Mouse (Mus musculus) forebrain, embryonic 15.5 days (tissue): Measurements from ENCODE around the gene Tnn. TPM values are rescaled to one million over a fixed set of nuclear protein-coding genes. Genes with fewer than 3 reads are reported as not detected.

Experiments used
- ATAC-seq: fragments of 200-750 bp; cut with Nextera tagmentation; replicated peaks from 2 replicates; pipeline ENCODE4 v1.8.0; 2017; ENCODE audit warnings: mild to moderate bottlenecking, moderate TSS enrichment, moderate library complexity
- H3K27ac ChIP-seq: fragments of 300-500 bp; sonication (generic); replicated peaks from 2 replicates; pipeline ENCODE4 v1.5.1; 2015; ENCODE audit warnings: mild to moderate bottlenecking, inconsistent platforms
- H3K27me3 ChIP-seq: fragments of 300-500 bp; sonication (generic); 2 replicates; pipeline ENCODE4 v1.6.1; 2015; ENCODE audit warnings: inconsistent platforms
- H3K36me3 ChIP-seq: fragments of 300-500 bp; sonication (generic); 2 replicates; pipeline ENCODE4 v1.6.1; 2015; ENCODE audit warnings: mild to moderate bottlenecking, inconsistent platforms
- H3K4me1 ChIP-seq: fragments of 300-500 bp; sonication (generic); 2 replicates; pipeline ENCODE4 v1.6.1; 2015; ENCODE audit warnings: inconsistent platforms
- H3K4me2 ChIP-seq: fragments of 300-500 bp; sonication (generic); replicated peaks from 2 replicates; pipeline ENCODE4 v1.6.1; 2015; ENCODE audit warnings: mild to moderate bottlenecking, inconsistent platforms
- H3K4me3 ChIP-seq: fragments of 300-500 bp; sonication (generic); 2 replicates; pipeline ENCODE4 v1.5.1; 2015; ENCODE audit warnings: mild to moderate bottlenecking, inconsistent platforms
- H3K9ac ChIP-seq: fragments of 300-500 bp; sonication (generic); replicated peaks from 2 replicates; pipeline ENCODE4 v1.6.1; 2015; ENCODE audit warnings: mild to moderate bottlenecking, inconsistent platforms
- H3K9me3 ChIP-seq: fragments of 300-500 bp; sonication (generic); 2 replicates; pipeline ENCODE4 v1.6.1; 2016; ENCODE audit warnings: inconsistent platforms
- WGBS: fragments of 180-500 bp; shearing (Covaris S2); methylation state at CpG from one replicate; pipeline ENCODE4 v1.1.7; 2015; ENCODE audit warnings: mixed read lengths; 5-methylcytosine and 5-hydroxymethylcytosine counted together
- polyA plus RNA-seq: library from polyadenylated mRNA; unstranded; fragments of >200 nt; fragmentation: Nextera tagmentation; extraction: Ambion mirVana; gene quantifications from 2 replicates; pipeline ENCODE4 v1.2.1, GENCODE M21; 2015

The Tnn gene
- polyA plus RNA-seq, 1 experiment from 2014 or later: not detected

DNA sequence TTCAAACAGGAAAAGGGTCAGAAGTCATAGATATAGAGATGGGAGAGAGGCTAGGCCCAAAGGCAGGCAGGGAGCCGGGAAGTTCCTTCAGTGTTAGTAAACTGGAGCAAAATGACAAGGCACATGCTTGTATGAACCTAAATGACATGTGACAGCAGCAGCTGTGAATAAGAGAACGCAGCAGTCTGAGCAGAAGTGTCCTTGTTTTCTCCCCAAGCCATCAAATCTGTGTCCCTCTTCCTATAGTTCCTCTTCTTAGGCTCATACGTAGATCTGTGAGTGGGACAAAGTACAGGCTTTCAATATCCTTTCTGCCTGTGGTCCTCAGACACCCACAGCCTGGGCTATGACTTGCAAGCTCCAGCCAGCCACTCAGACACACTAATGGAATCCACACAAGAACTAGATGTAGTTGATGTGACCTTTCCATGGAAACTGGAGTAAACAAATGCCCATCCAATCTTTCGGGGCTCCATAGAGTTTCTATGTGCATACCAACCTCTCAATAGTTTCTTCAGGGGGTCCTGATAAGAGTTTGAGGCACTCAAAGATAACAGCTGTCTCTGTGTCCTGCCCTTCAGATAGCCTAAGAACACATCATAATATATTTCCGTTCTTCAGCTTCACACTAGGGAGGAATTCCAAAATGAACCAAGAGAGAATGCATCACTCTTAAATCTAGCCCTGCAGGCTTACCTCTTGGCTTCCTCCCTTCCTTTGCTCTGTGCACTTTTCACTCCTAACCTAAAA lies 104.1 kb downstream of the Tnn start:
- Histone ChIP-seq H3K9ac (no peak overlapping the region), H3K36me3 (no peaks in the 10 kb centered on the region), H3K4me2 (no peak overlapping the region), H3K27ac (no peak overlapping the region), H3K4me1 (peaks cover 6% of the 10 kb centered on the region), H3K27me3 (no peaks in the 10 kb centered on the region), H3K9me3 (no peaks in the 10 kb centered on the region), H3K4me3 (no peak overlapping the region)
- no peak for ATAC-seq
- 87% methylated on average over 5 of the region's 5 CpGs for whole genome bisulfite sequencing

DNA sequence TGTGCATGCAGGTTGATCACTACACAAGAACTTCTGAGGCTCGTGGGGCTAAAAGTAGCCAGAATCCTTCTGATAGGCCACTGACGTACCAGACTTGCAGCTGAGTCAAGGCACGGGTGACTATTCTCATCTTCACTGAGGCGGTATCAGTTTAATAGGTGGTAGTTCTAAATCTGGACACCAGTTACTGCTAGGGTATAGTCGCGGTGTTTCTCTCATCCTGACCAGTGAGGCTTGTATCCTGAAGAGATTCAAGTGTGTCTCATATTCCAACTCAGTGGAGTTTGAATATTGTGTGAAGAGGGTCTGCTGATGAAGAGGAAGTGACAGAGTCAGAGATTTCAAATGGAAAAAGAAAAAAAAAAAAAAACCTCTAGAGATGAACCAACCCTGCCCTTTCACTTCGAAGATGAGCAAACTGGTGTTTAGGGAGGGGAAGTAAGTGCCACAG lies 105.9 kb downstream of the Tnn start:
- H3K4me3 ChIP-seq: no peak overlapping the region
- WGBS: 91% methylated on average over 7 of the region's 7 CpGs
- no peak overlapping the region for H3K9ac ChIP-seq
- ATAC-seq: no peak
- H3K4me1 ChIP-seq: peaks cover 7% of the 10 kb centered on the region
- no peaks in the 10 kb centered on the region for H3K36me3 ChIP-seq
- no peaks in the 10 kb centered on the region for H3K27me3 ChIP-seq
- no peaks in the 10 kb centered on the region for H3K9me3 ChIP-seq
- no peak overlapping the region for H3K4me2 ChIP-seq
- no peak overlapping the region for H3K27ac ChIP-seq

DNA sequence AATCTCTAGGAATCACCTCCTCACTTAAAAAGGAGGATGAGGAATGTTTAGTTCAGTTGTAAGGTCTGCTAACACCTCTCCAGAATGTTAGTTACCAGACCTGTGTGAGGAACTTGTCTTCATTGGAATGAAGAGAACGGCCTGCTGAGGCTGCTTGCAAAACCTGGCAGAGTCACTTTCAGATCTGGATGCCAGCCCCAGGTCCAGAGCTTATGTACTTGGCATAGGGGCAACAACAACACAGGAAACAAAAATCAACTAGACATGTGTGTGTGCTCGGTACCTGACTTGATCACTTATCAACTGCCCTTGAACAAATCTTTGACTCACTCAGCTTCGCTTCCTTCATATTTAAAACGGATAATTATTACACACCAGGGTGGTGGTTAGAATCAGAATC lies 106.6 kb downstream of the Tnn start:
- no peak overlapping the region for H3K27ac ChIP-seq
- H3K9ac ChIP-seq: no peak overlapping the region
- H3K36me3 ChIP-seq: no peaks in the 10 kb centered on the region
- H3K4me1 ChIP-seq: peaks cover 7% of the 10 kb centered on the region
- ATAC-seq: no peak
- H3K4me2 ChIP-seq: no peak overlapping the region
- no peak overlapping the region for H3K4me3 ChIP-seq
- 91% methylated on average over 4 of the region's 4 CpGs for WGBS
- H3K27me3 ChIP-seq: no peaks in the 10 kb centered on the region
- H3K9me3 ChIP-seq: no peaks in the 10 kb centered on the region

DNA sequence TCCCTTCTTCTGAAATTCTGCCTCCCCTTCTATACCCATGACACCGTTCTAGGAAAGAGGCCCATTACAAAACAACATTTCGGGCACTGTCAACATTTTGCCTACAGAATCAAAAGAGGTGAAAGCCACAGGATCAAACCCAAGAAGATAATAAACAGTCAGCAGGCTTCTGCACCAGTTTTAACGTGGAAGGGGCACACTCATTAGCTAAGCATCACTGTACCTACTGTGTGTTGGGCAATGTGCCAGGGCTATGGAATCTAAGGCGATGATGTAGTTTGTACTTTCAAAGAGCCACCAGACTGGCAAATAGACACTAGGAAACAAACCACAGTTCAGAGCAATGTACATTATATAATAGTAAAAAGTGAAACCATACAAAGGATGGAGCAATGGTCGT lies 107.4 kb downstream of the Tnn start:
- WGBS: 67% methylated on average over 5 of the region's 5 CpGs
- ATAC-seq: no peak

GRCm38 (mm10) chr1:160045056-160045715 lies 108.2 kb downstream of the Tnn start:
- Histone ChIP-seq H3K4me1 (peaks cover 7% of the 10 kb centered on the region), H3K9ac (no peak overlapping the region), H3K4me2 (peak overlapping the region; percentile 46; the same call in 1 of the 2 replicates), H3K9me3 (no peaks in the 10 kb centered on the region), H3K27me3 (no peaks in the 10 kb centered on the region), H3K36me3 (no peaks in the 10 kb centered on the region), H3K4me3 (peak overlapping the region; percentile 31; the same call in 1 of the 2 replicates), H3K27ac (no peak overlapping the region)
- WGBS: 71% methylated on average over 3 of the region's 3 CpGs
- ATAC-seq: no peak

More for the DNA sequence above, 107.4 kb downstream of the Tnn start:
- H3K4me3 ChIP-seq: no peak overlapping the region
- H3K9me3 ChIP-seq: no peaks in the 10 kb centered on the region
- no peaks in the 10 kb centered on the region for H3K36me3 ChIP-seq
- H3K4me1 ChIP-seq: peaks cover 7% of the 10 kb centered on the region
- H3K4me2 ChIP-seq: no peak overlapping the region
- H3K9ac ChIP-seq: no peak overlapping the region
- no peak overlapping the region for H3K27ac ChIP-seq
- H3K27me3 ChIP-seq: no peaks in the 10 kb centered on the region

DNA sequence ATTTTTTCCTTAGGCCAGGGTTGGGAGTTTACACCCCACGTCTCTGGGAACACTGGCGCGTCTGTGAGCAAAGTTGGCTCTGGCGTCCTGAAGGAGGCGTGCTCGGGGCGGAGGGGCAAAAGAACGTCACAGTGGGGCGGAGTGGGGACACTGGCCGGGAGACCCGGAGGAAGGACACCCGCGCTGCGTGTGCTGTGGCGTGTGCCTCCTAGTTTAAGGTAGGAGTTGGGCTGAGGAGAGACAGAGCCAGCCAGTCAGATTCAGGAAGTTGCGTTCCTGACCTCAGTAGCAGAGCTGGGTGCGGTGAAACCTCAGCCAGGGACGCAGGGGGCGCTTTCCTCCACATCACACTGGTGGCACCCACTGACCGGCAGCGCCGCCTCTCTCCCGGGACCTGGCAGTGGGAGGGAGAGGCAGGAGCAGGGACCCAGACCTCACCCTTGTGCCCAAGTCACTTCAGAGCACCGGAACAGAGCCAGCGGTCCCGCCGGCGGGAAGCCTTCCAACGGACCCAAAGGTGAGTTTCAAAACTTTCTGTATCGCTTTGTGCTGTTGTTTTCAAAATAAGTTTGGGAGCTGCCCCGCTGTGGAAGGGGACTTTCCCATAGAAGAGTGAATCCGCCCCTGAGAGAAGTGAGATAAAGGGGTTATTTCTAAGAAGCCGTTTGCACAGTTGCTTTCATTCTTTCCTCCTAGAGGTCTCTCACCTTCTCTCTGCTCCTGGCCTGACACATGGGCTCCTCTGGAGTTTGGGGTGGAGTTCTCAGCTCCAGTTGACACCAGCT lies 109.0 kb downstream of the Tnn start, which contains the start of gene 4930523C07Rik:
Gene 4930523C07Rik, plus strand, starts transcription at position 146 of the 785 bp plus-strand sequence.
- H3K4me1 ChIP-seq: peaks cover 7% of the 10 kb centered on the region
- H3K4me3 ChIP-seq: peak within 1 kb of the TSS; percentile 31
- H3K9me3 ChIP-seq: no peaks in the 10 kb centered on the region
- H3K27me3 ChIP-seq: no peaks in the 10 kb centered on the region
- H3K36me3 ChIP-seq: no peaks in the 10 kb centered on the region
- H3K27ac ChIP-seq: no peak within 1 kb of the TSS
- WGBS: 2% methylated on average over 33 of the region's 33 CpGs
- ATAC-seq: peak; percentile 60; the same call in 1 of the 2 replicates
- H3K4me2 ChIP-seq: peak within 1 kb of the TSS; percentile 46
- peak within 1 kb of the TSS; percentile 19; the same call in 1 of the 2 replicates for H3K9ac ChIP-seq

GRCm38 (mm10) chr1:160043271-160043975 lies 110.0 kb downstream of the Tnn start:
- peaks cover 7% of the 10 kb centered on the region for H3K4me1 ChIP-seq
- no peak overlapping the region for H3K4me3 ChIP-seq
- H3K36me3 ChIP-seq: no peaks in the 10 kb centered on the region
- no peaks in the 10 kb centered on the region for H3K27me3 ChIP-seq
- 0 out of 2 replicates have a peak, but pooled peaks have one; percentile 26 for ATAC-seq
- no peak overlapping the region for H3K27ac ChIP-seq
- H3K9ac ChIP-seq: no peak overlapping the region
- no peaks in the 10 kb centered on the region for H3K9me3 ChIP-seq
- H3K4me2 ChIP-seq: 0 out of 2 replicates have a peak overlapping the region, but pooled peaks have one; percentile 46
- 92% methylated on average over 13 of the region's 13 CpGs for WGBS

DNA sequence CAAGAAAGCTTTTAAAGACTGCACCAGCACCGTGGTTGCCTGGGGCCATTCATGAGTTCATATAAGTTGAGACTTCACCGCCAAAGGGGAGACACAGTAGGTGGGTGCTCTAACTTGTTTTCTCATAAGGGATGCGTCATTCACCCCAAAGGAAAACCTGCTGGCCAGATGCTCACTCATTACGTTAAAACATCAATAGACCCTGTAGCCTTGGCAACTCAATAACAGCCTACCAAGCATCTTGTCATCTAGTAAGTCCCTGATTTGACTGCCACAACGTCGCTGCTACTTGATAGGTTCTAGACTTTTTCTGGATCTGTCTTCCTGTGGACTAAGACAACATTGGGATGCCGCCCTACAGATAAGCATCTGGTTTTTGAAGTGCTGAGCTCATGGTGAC lies 111.0 kb downstream of the Tnn start:
- no peak overlapping the region for H3K27ac ChIP-seq
- H3K27me3 ChIP-seq: no peaks in the 10 kb centered on the region
- no peak overlapping the region for H3K4me3 ChIP-seq
- no peaks in the 10 kb centered on the region for H3K36me3 ChIP-seq
- peaks cover 7% of the 10 kb centered on the region for H3K4me1 ChIP-seq
- 81% methylated on average over 7 of the region's 7 CpGs for WGBS
- no peaks in the 10 kb centered on the region for H3K9me3 ChIP-seq
- H3K9ac ChIP-seq: no peak overlapping the region
- H3K4me2 ChIP-seq: no peak overlapping the region
- ATAC-seq: no peak

DNA sequence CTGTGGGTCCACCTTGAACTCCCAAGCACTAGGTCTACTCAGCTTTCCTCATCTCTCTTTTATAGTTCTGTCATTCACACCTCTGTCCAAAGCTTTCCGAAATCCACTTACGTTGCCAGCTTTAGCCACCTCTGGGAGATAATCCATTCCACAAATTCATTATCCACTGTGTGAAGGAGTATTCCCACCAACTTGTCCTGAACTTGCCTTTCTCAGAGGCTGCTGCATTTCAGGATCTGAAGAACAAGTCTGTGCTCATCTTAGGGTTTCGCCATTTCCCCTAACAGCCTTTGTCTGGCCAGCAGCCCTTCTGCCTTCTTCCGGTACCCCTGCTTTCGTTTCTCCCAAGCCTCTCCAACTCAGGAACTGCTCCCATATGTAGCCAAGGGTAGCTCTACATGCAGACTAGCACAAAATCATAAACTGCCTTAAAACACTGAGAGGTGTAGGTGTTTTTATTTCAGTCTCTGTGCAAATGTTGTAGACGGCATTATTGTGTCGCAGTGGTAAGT lies 112.1 kb downstream of the Tnn start:
- Histone ChIP-seq H3K4me2 (no peak overlapping the region), H3K9ac (no peak overlapping the region), H3K36me3 (no peaks in the 10 kb centered on the region), H3K27ac (no peak overlapping the region), H3K4me3 (no peak overlapping the region), H3K9me3 (no peaks in the 10 kb centered on the region), H3K27me3 (no peaks in the 10 kb centered on the region), H3K4me1 (peaks cover 7% of the 10 kb centered on the region)
- no peak for ATAC-seq
- 95% methylated on average over 7 of the region's 7 CpGs for WGBS

- Histone ChIP-seq H3K27me3 (no peaks in the 10 kb centered on the region), H3K9me3 (no peaks in the 10 kb centered on the region), H3K27ac (no peak overlapping the region), H3K9ac (no peak overlapping the region), H3K4me2 (no peak overlapping the region), H3K36me3 (no peaks in the 10 kb centered on the region), H3K4me1 (peaks cover 7% of the 10 kb centered on the region), H3K4me3 (no peak overlapping the region)
- no peak for ATAC-seq
- WGBS: 50% methylated on average over 7 of the region's 7 CpGs
Measured at GRCm38 (mm10) chr1:160039951-160040645, 113.3 kb downstream of the Tnn start.

GRCm38 (mm10) chr1:160036996-160037521 lies 116.3 kb downstream of the Tnn start:
- WGBS: 91% methylated on average over 5 of the region's 5 CpGs

More at GRCm38 (mm10) chr1:160036996-160037521, 116.3 kb downstream of the Tnn start:
- Histone ChIP-seq H3K36me3 (no peaks in the 10 kb centered on the region), H3K4me2 (no peak overlapping the region), H3K27me3 (no peaks in the 10 kb centered on the region), H3K4me3 (no peak overlapping the region), H3K9me3 (no peaks in the 10 kb centered on the region), H3K27ac (no peak overlapping the region), H3K9ac (no peak overlapping the region), H3K4me1 (no peaks in the 10 kb centered on the region)
- no peak; the same call in 1 of the 2 replicates for ATAC-seq
